Mouse (Mus musculus) spleen, adult 2 months (tissue): Measurements from ENCODE around the gene Fas.

Experiments used
- CTCF ChIP-seq: fragments of 200-500 bp; IDR thresholded peaks from 2 replicates; pipeline ENCODE4 v1.5.1; 2011; ENCODE audit warnings: mild to moderate bottlenecking, inconsistent platforms; ENCODE audit not compliant: insufficient read depth, insufficient read length, insufficient replicate concordance; ENCODE audit errors: extremely low read depth
- POLR2A ChIP-seq: fragments of 200-500 bp; IDR thresholded peaks from 2 replicates; pipeline ENCODE4 v1.6.1; 2011; ENCODE audit warnings: low read depth, low read length, inconsistent platforms

- TF ChIP-seq CTCF, result no peak
- TF ChIP-seq POLR2A, result no peak
Observed at GRCm38 (mm10) chr19:34345616-34346267, 55.3 kb downstream of the Fas start.
